Mouse (Mus musculus) kidney, embryonic 16.5 days (tissue): ENCODE measurements around the gene Trim75. TPM values are rescaled to one million over a fixed set of nuclear protein-coding genes. Genes with fewer than 3 reads are reported as not detected.

ENCODE experiments used
- polyA plus RNA-seq: library from polyadenylated mRNA; unstranded; fragments of >200 nt; fragmentation: Nextera tagmentation; extraction: Ambion mirVana; gene quantifications from 2 replicates; pipeline ENCODE4 v1.2.1, GENCODE M21; 2015

The Trim75 gene
- polyA plus RNA-seq, 1 experiment from 2014 or later = not detected

Other genes with a start within 250 kb of the Trim75 start
- gene Klhl2, start 137.8 kb downstream of the Trim75 start, polyA plus RNA-seq = 6.7 and 6.9 TPM in 2 replicates
- gene Tmem192, start 40.6 kb downstream of the Trim75 start, polyA plus RNA-seq = 33.1 and 34.4 TPM in 2 replicates
- 0.15 and 0.57 TPM in 2 replicates for gene Trim61, start 30.7 kb upstream of the Trim75 start, polyA plus RNA-seq
- 0.07 and 0.08 TPM in 2 replicates for gene Trim60, start 30.8 kb upstream of the Trim75 start, polyA plus RNA-seq
- 13.8 and 18.9 TPM in 2 replicates for gene Apela, start 49.5 kb upstream of the Trim75 start, polyA plus RNA-seq
- gene Gm10663, start 87.2 kb upstream of the Trim75 start, polyA plus RNA-seq = not detected in 2 replicates
- gene BC030870, start 141.7 kb upstream of the Trim75 start, polyA plus RNA-seq = 0.15 and 0.17 TPM in 2 replicates